Mouse (Mus musculus) heart, postnatal 25 days (tissue): Measurements from ENCODE around the gene Zdhhc13. TPM values are rescaled to one million over a fixed set of nuclear protein-coding genes. Genes with fewer than 3 reads are reported as not detected.

Experiments
- DNase-seq: peaks from one replicate; pipeline ENCODE4 v3.0.0; 2022; ENCODE audit warnings: low spot score
- intact Hi-C: fragments of 180-260 bp; cut with DNase I; formaldehyde crosslinking; loops from one replicate; pipeline ENCODE4 v1.15.1; 2025
- total RNA-seq, 2 experiments: library from RNA; stranded (reverse); gene quantifications; 2 replicates each; pipeline ENCODE4 v1.2.3; 2021

Zdhhc13 gene
- total RNA-seq, 2 experiments from 2014 or later = 11.0 to 12.9 TPM

DNA sequence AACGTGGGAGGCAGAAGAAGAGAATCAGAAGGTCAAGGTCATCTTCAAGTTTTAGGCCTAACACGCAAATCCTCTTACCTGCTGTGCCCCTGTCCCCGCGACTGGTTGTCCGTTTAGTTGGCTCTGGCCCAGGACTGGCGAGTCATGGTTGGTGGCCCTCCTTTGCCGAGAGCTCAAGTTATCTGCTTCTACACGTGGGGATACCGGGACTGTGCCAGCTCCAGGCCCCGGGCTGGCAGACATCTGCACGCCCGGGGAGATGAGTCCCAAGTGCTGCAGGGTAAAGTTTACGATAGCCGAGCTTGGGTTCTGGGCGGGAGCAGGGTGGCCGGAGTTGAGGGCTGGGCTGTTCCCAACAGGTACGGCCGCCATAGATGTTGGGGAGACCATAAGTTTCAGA is 78.8 kb downstream of the Zdhhc13 start:
- DNase-seq = no peak
- intact Hi-C loops = no loop called here

DNA sequence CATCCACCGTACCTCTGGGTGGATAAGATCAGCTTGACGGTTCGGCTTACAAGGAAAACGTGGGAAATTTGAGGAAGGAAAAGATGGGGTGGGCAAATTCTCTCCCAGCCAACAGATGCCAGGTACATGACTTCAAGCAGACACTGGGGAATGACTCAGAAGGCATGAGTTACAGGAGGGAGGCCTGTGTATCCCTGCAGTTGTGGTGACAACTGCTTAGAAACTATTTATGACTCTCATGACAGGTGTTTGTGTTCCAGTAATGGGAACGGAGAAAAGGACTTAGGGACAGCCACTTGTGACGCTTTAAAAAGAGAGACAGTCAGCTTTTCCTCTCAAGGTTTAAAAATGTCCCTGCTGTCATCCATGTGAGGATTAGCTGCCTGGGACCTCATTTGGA is 81.3 kb downstream of the Zdhhc13 start:
- intact Hi-C loops = no loop called here
- DNase-seq = no peak

DNA sequence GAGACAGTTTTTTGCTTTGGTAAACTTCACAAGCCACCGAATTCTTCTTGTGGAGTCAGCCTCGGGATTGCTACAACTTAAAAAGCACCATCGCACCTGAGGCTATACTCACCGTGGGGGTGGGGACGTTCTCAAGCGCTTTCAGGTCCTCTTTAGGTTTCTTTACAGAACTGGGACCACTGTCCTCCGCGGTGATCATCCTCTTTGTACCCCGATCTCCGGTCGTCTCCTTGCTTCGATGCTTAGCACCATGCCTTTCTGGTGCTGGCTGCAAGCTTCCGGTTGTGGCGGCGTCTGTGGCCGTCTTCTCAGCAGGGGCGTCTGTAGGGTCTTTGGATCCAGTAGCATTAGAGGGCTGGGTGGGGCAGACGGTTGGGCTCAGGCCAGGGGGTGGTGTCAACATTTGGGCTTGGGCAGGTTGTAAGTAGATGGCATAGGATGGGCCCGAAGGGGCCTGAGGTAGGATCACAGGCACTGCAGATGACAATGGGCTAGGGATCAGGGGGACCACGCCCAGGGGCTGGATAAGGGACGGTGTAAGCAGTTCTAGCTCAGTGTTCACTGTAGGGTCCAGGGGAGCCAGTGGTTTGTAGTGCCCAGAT is 81.9 kb downstream of the Zdhhc13 start:
- intact Hi-C loops = no loop called here
- no peak for DNase-seq

DNA sequence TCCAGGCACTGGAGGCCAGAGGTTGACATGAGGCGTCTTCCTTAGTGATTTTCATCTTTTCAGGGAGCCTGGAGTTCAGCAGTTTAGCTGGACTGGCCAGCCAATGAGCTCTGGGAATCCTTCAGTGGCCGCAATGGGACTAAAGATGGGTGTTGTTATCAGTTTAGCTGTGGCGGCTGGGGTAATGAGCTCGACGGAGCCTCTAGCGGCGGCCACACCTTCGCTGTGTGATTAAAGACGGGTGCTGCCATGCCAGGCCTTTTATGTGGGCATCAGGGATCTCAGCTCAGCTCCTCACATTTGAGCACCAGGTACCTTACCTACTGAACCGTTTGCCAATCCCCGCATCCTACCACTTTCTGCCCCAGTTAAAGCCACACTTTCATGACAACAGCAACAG is 82.5 kb downstream of the Zdhhc13 start:
- intact Hi-C loops = no loop called here
- no peak for DNase-seq

DNA sequence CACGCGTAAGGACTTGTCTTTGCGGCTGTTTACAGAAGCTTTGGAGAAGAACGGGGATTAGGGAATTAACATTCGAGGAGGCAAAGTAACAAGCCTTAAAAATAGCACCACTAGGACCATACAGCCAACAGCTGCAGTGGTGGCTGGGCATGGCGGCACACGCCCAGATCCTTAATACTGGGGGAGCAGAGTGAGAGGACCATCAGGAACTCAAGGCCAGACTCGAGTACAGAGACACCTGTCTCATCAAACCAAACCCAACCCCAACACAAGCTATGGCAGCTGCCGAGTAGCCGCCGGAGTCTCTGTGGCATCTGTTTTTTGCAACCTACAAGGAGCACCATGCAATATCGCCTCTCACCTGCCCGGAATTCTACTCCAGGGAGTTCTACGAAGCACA is 86.3 kb downstream of the Zdhhc13 start:
- no peak for DNase-seq
- intact Hi-C loops = loop anchor here (5.0 kb wide), 2 partner anchors 38 to 128 kb away; no protein-coding TSS in a partner anchor

DNA sequence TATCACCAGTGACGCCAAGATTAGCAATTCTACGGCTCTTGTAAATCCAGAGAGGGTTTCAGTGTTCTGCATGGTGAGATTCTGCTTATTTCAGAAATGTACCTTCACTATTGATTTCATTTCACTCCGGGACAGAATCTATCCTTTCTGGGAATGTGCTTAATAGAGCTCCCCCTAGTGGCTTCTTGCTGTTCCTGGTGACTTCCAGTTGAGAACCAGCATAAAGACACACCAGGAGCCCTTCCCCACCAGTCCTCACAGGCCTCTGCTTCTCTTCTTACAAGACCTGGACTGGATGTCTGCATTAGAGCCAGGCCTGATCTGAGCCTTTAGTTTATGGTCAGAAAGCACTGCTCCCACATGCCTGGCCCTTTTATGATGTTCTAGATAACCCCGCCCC is 87.7 kb downstream of the Zdhhc13 start:
- DNase-seq = no peak
- intact Hi-C loops = loop anchor here (2.0 to 5.0 kb wide), 3 partner anchors 39 to 129 kb away; no protein-coding TSS in a partner anchor

Other genes with a start within 250 kb of the Zdhhc13 start
- gene Mrgprb2, start 230.9 kb upstream of the Zdhhc13 start, total RNA-seq = not detected
- not detected for gene Mrgprb3, start 145.2 kb upstream of the Zdhhc13 start, total RNA-seq
- gene Csrp3, start 59.0 kb downstream of the Zdhhc13 start, total RNA-seq = 1,000 to 10,000 TPM; 2,113 to 2,237 TPM
- gene E2f8, start 92.6 kb downstream of the Zdhhc13 start, total RNA-seq = under 1 TPM; 0.75 to 0.87 TPM
- 10 to 100 TPM; 53.0 to 60.1 TPM for gene Nav2, start 119.7 kb downstream of the Zdhhc13 start, total RNA-seq